Mouse (Mus musculus): Measurements from ENCODE around the gene Asic1.

Asic1 gene

GRCm38 (mm10) chr15:99670154-99670821 lies at the start of gene Asic1:
Asic1 (plus strand) TSS chr15:99670368.
- in situ Hi-C loops (cut with MboI, MseI), result loop anchor here (5.0 to 10.0 kb wide), 3 partner anchors 73 to 175 kb away; no protein-coding TSS in a partner anchor

- in situ Hi-C loops (cut with MboI, MseI), result no loop called here
Observed at GRCm38 (mm10) chr15:99622063-99622462, 48.1 kb upstream of the Asic1 start.

- in situ Hi-C loops (cut with MboI, MseI), result no loop called here
Observed at GRCm38 (mm10) chr15:99631618-99632017, 38.5 kb upstream of the Asic1 start.

DNA sequence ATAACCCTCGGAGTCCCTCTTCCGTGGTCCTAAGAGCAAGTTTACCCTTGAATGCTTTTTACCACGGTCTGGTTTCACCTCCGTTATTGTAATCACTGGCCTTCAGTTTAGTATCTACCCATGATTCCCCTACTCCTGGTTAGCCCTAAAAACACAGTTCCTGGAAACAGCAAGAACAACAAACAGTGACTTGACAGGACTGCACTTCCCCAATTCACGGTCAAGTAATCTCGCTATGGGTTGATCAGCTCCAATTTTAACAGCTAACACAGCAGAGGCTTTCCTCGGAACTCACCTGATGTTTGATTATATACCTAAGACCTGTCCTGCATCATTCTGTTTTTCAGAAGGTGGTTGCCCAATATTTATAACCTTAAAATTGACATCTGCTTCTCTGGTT lies 35.5 kb upstream of the Asic1 start:
- in situ Hi-C loops (cut with MboI, MseI), result no loop called here

DNA sequence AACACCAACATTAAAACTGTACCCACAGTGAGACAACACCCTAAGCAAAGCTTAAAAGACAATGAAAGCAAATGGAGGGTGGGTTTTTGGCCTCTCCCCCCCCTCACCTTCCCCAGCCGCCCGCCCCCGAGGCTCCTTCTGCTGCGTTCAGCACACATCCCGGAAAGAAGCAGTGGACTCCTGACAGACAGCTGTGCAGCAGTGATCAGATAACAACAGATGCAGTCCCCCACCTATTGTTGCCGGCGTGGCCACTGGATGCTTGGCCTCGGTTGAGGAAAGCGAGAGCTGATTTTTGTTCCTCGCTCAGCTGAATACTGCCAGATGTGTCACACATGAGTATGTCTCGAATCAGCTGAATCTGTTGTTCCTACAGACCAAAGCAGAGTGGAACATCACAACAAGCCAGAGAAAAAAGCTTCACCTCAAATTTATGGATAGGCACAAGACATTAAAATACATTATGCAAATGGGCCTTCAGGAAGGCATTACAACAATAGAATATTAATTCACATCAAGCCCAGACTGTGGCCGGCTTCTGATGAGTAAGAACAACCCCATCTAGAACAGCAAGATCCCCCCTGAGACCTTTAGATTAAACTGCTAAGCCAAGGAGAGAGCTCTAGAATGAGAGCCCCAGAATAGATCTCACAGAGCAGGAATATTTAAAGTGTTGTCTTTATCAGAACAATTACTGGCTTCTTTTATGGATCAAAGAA lies 32.6 kb upstream of the Asic1 start:
- in situ Hi-C loops (cut with MboI, MseI), result no loop called here

DNA sequence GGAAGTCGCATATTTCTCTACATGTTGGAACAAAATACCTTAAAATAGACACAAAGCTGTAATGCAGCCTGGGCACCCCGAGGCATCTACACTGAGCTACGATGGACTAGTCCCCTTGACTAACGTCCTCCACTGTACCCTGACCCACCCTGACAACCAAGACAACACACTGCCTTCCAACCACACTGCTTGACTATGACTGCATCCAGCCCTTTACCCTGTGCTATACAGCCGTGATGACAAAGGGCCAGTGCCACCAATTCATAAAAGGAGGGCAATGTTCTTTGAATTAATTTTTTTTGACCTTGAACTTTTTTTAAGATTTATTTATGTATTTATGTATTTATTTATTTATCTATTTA lies 32.1 kb upstream of the Asic1 start:
- in situ Hi-C loops (cut with MboI, MseI), result no loop called here

DNA sequence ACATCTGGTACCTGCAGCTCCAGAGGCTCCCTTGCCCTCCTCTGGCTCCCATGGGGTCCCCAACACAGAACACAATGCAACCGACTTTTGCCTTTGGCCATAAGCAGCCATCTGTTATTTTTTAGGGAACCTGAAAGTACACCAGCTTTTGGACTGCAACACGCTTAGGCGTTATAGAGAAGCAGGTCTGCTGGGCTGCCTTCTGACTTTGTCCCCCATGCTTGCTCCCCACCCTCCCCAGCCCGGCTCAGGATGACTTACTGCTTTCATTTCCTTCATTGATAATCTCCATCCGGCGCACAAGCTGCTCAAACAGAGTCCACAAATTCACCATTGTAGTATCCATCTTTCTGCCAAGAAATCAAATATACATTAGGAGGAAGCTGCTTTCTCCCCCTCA lies 27.5 kb upstream of the Asic1 start:
- in situ Hi-C loops (cut with MboI, MseI), result no loop called here

- in situ Hi-C loops (cut with MboI, MseI), result no loop called here
Observed at GRCm38 (mm10) chr15:99643832-99644231, 26.3 kb upstream of the Asic1 start.

GRCm38 (mm10) chr15:99644776-99645175 lies 25.4 kb upstream of the Asic1 start:
- in situ Hi-C loops (cut with MboI, MseI), result no loop called here

DNA sequence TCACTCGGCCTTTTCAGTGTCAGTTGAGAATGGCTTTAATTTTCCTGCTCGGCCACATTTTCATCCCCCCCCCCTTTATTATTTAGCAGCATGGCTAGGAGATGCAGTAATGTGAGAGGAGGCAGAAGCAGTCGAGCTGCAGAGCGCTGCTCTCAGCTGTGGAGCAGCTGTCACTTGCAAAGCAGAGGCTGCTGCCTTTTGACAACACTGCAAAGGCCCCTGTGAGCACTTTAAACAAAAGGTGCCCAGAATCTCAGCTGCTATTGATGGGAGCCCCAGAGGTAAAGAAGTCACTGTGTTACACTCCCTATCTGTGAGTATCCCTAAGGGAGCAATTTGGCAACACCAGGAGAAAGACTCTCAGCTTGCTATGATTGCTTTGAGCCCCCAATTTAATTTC lies 21.8 kb upstream of the Asic1 start:
- in situ Hi-C loops (cut with MboI, MseI), result no loop called here

GRCm38 (mm10) chr15:99649067-99649761 lies 21.0 kb upstream of the Asic1 start:
- in situ Hi-C loops (cut with MboI, MseI), result no loop called here

DNA sequence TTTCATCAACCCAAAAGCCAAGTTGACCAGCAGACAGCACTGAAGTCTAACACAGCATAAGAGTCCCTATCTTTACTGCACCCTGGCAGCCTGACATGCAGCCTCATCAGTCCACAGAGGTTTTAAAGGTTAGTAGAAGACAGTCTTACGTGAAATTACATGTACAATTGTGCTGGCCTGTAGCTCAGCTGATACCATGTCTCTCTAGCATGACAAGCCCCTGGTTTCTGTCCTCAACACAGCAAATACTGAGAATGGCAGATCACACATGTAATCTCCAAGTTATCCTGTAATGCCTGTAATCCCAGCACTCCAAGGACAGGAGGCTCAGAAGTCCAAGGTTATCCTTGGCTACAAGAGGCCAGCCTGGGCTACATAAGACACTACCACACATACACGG lies 19.9 kb upstream of the Asic1 start:
- in situ Hi-C loops (cut with MboI, MseI), result no loop called here

- in situ Hi-C loops (cut with MboI, MseI), result no loop called here
Observed at GRCm38 (mm10) chr15:99651163-99651872, 18.9 kb upstream of the Asic1 start, which contains the start of gene Racgap1. Racgap1 (minus strand) TSS chr15:99651656.

DNA sequence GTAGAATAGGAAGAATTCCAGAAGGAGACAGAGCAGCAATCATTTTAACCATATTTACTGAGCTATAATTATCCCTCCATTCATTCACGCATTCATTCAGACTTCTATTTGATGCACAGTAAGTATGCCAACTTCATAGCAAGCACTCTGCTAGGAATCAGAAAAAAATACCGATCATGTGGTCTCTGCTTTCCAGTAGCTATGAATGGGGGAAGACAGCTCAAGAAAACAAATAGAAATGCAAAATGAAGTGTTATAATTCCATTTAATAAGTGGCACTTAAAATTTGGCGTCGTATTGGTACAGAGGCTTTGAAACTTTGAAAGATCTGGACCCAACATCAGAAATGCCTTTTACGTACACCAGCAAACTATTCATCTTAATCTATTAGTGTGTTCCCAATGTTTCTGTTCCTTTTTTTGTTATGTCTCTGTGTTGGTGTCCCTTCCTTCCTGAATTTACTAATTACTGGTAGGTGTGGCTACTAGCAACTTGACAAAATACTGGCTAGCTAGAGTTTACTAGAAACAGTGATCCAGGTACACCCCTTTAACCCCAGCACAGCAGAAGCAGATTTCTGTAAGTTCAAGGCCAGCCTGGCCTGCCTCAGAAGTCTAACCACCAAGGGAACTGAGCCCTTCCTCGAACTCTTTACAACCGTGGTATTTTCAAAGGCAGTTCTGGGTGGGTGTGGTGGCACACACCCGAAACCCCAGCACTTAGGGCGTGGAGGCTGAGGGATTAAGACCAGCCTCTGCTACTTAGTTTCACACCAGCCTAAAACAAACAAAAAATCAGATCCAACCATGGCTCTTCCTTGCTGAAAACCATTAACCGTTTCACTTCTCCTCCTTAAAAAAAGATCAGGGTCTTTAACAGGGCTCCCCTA lies 17.9 kb upstream of the Asic1 start:
- in situ Hi-C loops (cut with MboI, MseI), result no loop called here

- in situ Hi-C loops (cut with MboI, MseI), result no loop called here
Observed at GRCm38 (mm10) chr15:99653291-99653690, 16.9 kb upstream of the Asic1 start.

- in situ Hi-C loops (cut with MboI, MseI), result no loop called here
Observed at GRCm38 (mm10) chr15:99653876-99654275, 16.3 kb upstream of the Asic1 start.

GRCm38 (mm10) chr15:99655956-99656355 lies 14.2 kb upstream of the Asic1 start:
- in situ Hi-C loops (cut with MboI, MseI), result no loop called here

- in situ Hi-C loops (cut with MboI, MseI), result no loop called here
Observed at GRCm38 (mm10) chr15:99658437-99658836, 11.7 kb upstream of the Asic1 start.

DNA sequence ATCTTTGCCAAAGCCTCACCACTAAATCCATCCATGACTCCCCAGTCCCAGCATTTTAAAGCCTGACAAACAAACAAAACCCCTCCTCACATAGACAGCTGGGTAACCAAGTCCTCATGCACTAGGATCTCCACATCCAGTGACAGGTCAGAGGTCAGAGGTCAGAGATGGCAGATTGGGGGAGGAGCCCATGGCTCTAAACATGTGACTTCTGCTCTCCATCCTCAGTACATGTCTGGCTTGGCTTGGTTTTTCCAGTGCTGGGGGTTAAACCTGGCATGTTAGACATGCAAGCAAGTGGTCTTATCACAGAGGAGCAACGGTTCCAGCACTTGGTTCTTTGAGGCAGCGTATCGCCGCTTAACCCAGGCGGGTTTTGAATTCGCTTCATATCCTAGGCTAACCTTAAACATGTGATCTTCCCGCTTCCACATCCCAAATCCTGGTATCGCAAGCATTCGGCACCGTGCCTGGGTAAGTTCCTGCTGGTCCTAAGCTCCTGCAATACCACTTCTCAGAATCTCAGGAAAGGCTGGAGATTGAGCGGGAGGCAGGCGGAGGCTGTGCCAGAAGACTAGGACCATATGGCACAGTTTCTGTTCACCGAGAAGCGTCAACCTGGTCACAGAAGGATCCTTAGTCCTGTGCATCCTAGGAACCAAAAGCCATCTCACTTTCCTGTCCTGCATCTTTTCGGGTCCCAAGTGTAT lies 8.9 kb upstream of the Asic1 start:
- in situ Hi-C loops (cut with MboI, MseI), result no loop called here

DNA sequence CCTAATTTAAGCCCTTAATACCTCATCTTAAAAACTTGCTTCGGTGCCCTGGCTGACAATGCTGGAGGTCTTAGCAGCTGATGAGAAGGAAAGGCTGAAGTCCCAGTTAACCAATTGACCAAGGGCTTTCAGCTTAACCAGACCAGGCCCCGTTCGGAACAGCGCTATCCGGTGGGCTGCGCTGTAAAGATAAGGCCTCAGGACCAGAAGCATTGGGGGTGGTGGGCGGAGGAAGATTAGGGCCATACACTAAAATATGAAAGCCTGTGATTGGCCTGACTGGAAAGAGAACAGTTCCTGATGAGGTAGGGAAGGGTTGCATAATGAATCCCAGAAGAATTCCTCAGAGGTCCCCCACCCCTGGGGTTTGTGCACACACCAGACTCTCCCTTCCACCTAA lies 7.8 kb upstream of the Asic1 start:
- in situ Hi-C loops (cut with MboI, MseI), result no loop called here

All from T-helper 17 cell (primary cell).